Mouse (Mus musculus) cerebellum, adult 18-20 months (tissue): ENCODE results near the gene Zfp12.
"Not testable (repeated sequence)": the region's sequence is repeated elsewhere in the genome, so short reads cannot be mapped to it uniquely, and the experiment has no call there.

Experiments
- DNase-seq, 2 experiments: peaks; one replicate each; pipeline ENCODE4 v3.0.0; 2021

The Zfp12 gene

DNA sequence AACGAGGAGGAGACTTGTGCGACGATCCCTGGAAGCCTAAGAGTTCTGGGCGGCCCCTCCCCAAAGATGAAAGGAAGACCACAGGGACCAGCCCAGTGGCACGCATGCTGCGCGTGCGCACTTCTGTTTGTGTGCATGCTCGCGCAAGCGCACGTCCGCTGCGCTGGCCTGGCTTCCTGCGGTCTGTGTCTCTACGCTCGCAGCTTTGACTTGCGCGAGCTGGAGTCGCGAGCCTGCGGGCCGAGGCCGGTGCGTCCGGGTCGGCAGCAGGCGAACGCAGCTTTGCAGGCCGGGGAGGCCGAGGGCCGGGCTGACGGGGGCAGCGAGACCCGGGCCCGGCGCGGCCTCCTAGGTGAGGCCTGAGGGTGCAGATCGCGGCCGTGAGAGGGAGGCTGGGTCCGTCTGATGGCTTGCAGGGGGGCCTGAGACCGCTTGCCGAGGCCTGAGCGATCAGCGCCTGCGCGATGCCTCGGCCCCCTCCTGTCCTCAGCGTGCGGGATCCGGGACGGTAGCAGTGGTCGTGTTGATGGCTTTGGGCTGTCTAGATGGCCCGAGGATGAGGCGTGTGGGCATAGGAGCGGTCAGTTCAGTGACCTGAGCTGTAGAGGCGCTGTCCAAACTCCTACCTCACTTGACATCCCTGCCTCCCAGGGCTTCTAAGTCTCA lies at the start of gene Zfp12:
Gene Zfp12, plus strand, starts transcription at position 136 of the 666 bp plus-strand sequence.
- DNase-seq: peak; percentile 94 to 96

DNA sequence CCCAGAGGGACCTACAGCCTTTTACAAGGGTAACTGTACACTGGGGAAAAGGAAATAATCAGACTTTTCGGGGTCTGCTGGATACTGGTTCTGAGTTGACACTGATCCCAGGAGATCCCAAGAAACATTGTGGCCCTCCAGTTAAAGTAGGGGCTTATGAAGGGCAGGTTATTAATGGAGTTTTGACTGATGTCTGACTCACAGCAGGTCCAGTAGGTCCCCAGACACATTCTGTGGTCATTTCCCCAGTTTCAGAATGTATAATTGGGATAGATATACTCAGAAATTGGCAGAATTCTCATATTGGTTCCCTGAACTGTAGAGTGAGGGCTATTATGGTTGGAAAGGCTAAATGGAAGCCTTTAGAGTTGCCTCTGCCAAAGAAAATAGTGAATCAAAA lies 46.9 kb upstream of the Zfp12 start:
- DNase-seq: not testable (repeated sequence)

DNA sequence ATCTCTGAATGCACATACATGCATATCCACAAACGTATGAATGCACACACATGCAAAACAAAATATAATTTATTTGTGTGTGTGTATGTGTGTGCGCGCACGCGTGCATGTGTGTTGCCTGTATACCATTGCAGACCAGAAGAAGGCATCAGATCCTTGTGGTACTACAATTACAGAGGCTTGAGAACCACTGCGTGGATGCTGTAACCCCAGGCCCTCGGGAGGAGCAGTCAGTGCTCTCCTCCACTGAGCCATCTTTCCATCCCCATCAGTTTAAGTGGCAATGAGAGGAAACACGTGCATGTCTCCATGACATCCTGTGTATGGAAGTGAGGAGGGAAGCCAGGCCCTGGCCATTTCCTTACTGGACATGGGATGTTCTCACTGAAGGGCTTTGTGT lies 42.2 kb upstream of the Zfp12 start:
- DNase-seq: no peak

DNA sequence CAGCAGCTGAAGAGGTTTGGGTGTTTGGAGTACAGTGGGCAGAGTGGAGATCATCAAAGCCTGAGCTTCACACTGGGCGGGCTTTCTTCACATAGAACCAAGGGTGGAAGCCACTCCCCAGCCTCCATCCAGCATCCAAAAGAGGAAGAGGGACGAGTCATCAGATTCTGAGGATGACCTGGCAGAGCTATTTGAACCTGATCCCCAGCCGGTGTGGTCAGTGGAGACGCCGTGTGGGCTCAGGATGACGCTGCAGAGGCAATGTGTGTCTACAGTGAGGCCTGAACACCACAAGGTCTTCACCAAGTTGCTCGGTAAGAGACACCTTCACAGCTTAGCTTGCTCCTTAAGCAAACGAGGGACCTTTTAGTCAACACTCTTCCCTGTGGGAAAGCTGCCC lies 40.2 kb upstream of the Zfp12 start:
- not testable (repeated sequence) for DNase-seq

DNA sequence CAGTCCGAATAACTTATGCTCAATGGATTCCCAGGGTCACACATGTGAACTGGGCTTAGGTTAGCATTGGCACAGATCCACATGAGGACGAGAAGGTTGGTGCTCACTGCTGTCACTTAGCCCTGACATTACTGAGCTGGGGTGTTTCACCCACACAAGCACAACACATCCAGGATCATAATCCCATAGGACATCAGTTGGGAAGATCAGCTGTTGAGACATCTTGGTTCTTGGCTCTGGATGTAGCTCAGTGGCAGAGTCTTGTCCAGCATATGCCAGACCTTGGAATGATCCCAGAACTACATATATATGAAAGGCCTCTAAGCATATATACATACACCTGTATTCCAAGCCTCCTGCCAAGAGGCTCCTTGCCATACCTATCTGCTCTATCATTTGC lies 39.8 kb upstream of the Zfp12 start:
- no peak for DNase-seq

DNA sequence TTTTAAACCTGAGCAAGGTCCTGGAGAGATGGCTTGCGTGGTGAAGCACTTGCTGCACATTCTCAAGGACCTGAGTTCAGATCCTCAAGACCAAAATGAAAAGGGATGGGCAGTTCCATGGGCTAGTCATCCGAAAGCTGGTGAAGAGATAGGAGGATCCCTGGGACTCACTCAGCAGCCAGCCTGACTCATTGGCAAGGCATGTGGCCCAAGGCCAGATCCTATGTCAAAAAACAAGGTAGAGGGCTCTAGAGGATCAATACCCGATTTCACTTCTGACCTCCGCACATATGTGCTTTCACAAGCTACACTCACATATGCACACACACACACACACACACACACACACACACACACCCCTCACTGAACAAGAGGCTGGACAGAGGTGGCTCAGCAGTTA lies 38.5 kb upstream of the Zfp12 start:
- DNase-seq: no peak

DNA sequence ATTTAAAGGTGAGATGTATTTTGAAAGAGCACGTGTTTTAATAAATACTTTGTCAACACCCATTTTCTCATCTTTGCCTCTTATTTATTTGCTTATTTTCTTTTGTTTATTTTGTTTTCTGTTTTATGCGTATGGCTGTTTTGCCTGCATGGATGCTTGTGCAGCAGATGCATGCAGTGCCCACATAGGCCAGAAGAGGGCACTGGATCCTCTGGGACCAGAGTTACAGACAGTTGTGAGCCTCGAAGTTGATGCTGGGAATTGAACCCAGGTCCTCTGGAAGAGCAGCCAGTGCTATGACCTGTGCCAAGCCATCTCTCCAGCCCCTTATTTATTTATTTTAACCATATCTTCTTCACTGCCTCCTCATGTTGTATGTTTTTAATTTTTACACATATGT lies 29.9 kb upstream of the Zfp12 start:
- DNase-seq: no peak

DNA sequence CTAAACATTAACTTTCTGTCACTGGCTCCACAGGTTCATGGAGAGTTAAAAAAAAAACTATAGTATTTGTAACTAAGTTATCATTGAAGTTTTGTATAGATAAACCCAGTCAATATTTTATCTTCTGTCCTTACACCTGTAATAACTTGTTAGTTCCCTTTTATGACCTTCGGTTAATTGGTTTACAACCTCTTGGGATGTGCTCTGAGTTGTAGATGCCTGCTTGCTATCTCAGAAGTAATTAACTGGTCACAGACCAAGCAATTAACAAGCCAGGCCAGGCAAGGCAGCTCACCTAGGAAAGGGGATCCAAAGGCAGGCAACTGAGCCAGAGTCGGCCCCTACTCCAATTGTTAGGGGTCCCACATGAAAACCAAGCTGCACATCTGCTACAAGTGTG lies 21.1 kb upstream of the Zfp12 start:
- no peak for DNase-seq

DNA sequence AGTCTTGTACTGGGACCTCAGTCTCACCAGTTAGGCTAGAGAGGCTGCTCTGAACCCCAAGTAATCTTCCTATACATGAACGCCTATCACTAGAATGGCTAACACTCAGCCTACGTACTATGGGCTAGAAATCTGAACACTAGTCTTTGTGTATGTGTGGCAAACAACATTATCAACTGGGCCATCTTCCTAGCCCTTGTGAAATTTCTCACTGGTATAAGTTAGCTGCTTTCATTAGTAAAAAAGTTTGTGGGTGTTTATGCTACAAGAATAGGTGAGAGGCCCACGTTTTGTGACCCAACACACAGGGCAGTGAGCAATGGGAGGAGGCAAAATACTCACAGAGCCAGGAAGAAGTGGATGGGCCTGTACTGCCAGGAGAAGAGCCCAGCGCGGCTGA lies 14.0 kb upstream of the Zfp12 start:
- no peak for DNase-seq

DNA sequence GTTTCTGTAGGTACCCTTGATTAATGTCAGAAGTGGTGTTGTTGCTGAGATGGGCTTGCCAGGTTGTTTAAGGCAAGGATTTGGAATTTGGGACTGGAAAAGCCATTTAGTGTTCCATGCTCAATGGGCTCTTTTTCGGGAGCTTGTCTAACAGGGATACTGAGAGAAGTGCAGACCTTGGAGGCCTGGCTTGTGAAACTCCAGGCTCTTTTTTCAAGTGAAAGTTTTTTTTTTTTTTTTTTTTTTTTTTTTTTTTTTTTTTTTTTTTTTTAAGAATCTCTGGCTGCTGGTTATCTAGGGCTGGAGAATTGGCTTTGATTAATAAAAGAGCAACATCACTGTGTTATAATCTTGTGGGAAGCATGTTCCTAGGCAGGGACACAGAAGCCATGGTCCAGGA lies 12.7 kb upstream of the Zfp12 start:
- DNase-seq: no peak

DNA sequence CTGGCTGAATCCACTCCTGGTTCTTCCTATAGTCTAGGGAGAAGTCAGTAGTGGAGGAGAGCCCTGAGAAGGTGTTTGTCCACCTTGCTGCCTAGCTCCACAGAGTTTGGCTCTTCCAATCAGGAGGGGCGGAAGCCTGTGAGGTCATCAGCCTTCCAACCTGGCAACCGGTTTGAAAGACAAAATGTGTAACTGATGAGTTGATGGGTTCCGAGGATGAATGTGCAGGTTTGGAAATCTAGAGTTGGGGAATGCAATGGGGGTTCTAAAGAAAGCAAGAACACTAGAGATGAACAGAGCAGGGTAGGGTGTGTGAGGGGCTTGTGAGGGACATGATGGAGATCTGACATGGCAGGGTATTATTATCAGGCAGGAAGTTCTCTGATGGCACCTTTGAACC lies 8.2 kb upstream of the Zfp12 start, which contains the start of gene Spdye4a:
Gene Spdye4a, minus strand, starts transcription at position 101 of the 400 bp plus-strand sequence.
- no peak for DNase-seq

DNA sequence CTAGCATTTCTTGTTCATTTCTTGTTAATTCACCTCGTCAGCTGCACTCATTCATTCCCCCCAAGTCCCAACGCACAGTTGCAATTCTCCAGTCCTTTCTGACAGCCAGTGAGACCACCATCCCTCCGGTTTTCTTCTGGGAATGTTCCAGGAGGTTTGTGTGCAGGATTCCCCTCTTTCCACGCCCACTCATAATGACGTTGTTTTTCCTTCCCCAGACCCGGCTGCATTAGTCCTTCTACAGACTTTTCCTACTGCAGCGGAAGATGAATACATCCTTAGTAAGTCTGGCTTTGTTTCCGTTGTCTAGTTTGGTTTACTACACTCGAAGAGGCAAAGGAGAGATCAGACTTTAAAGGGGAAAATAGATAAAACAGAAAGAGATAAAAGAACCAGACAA lies 1.1 kb downstream of the Zfp12 start:
- DNase-seq: no peak

DNA sequence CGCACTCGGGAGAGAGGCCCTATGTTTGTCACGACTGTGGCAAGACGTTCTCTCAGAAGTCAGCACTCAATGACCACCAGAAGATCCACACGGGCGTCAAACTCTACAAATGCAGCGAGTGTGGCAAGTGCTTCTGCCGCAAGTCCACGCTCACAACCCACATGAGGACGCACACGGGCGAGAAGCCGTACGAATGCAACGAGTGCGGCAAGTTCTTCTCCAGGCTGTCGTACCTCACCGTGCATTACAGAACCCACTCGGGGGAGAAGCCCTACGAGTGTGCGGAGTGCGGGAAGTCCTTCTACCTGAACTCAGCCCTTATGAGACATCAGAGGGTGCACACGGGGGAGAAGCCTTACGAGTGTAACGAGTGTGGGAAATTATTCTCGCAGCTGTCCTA lies 10.0 kb downstream of the Zfp12 start:
- DNase-seq: no peak

DNA sequence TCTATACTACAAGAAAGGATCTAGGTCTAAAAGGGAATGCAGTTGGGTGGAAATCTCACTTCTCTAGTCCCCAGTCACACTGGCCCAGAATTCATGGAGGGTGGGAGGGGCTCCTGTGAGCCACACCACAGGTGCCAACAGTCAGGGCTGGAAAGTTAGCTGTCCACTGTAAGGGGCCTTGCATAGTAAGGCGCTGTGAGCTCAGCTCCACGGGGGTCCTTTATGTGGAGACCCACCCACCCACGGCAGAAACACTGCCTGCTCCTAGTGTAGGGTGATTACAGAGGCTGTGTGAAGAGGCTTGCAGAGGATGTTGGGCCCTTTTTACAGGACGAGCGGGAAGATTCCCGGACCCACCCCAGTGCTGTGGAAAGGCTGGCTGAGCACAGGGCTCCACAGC lies 17.1 kb downstream of the Zfp12 start:
- no peak for DNase-seq

DNA sequence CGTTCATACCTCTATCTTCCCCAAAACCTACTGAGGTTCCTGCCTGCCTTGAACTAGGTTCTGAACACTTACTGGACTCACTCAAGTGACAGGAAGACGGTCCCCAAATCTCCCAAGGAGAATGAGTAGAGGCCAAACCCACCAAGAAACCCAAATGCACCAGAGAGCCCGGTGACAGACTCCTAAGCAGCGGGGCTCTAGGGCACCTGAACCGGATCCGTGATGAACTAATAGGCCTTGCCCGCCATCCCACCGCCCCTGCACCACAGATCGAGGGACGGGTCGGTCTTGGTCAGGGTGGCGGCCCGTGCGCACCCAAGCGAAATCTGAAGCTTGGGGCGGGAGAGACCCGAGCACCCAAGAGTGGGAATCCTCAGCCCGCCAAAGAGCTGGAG lies 17.8 kb downstream of the Zfp12 start:
- no peak for DNase-seq

DNA sequence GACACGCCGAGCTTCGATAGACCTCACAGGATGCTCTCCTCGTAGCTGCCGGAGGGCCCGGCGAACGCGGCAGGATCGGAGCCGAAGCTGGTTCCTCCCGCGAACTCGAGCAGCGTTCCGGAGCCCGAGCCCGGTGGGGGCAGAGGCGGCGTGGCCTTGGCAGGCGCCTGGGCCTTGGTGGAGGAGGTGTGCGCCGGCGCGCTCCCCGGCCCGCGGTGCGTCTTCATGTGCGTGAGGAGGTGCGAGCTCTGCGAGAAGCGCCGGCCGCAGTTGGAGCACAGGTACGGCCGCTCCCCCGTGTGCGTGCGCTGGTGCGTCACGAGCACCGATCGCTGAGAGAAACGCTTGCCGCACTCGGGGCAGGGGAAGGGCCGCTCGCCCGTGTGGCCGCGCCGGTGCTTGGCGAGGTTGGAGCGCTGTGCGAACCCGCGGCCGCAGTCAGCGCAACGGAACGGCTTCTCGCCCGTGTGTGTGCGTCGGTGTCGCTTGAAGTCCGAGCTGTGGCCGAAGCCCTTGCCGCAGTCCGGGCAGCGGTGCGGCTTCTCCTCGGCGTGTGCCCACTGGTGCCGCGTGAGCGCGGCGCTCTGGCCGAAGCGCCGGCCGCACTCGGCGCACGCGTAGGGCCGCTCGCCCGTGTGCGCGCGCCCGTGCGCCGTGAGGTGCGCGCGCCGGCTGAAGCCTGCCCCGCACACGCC lies 18.4 kb downstream of the Zfp12 start:
- peak; percentile 67 to 80 for DNase-seq

DNA sequence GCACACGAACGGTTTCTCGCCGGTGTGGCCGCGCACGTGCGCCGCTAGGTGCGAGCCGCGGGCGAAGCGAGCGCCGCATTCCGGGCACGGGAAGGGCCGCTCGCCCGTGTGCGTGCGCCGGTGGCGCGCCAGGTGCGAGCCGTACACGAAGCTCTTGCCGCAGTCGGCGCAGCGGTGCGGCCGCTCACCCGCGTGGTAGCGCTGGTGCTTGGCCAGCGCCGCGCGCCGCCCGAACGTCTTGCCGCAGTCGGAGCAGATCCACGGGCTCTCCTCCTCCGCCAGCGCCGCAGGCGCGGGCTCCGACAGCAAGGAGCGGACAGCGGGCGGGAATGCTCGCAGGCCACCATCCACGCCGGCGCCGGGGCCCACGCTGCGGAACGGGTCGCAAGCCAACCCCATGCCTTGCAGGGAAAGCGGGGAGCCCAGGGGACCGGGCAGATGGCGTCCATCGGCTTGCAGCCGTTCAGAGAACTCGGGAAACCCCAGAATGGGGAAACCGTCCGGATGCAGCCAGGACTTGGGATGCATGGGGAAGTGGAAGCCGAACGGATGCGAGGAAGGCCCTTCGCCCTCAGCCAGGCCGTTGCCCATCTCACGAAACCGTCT lies 19.0 kb downstream of the Zfp12 start:
- peak in 1 of 2 experiments; percentile 58 for DNase-seq

DNA sequence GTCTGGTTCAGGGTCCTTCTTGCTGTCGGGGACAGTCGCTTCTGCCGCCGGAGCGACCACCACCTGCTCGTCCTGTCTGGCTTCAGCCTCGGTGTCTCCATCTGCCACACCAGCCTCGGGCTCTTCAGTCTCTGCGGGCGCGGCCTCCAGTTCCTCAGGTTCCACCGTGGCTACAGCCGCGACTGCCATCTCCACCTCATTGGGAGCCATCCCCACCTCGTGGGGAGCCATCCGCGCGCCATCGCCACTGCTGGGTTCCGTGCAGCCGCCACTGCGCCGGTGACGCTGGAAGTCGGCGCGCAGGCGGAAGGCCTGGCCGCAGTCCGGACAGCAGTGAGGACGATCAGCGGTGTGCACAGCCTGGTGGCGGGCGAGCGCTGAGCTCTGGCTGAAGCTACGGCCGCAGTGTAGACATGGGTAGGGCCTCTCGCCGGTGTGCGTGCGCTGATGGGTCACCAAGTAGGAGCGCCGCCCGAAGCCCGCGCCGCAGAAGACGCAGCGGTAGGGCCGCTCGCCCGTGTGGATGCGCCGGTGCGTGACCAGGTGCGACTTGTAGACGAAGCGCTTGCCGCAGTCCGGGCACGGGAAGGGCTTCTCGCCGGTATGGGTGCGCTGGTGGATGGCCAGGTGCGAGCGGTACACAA lies 19.6 kb downstream of the Zfp12 start:
- DNase-seq: peak; percentile 48 to 65

DNA sequence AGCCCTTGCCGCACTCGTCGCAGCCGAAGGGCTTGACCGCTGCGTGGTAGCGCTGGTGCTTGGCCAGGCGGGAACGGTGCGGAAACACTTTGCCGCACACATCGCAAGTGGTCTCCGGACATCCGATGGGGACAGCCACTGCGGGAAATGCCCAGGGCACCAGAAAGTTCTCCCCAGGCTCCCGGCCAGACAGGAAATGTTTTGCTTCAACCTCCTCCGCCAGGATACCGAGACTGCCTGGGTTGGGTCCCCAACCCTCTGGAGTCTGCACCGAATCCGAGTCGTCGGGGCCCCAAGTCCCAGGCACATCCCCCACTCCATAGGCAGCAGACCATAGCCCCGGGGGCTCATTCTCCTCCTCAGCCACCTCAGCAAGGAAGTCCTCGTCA lies 20.2 kb downstream of the Zfp12 start:
- DNase-seq: no peak

DNA sequence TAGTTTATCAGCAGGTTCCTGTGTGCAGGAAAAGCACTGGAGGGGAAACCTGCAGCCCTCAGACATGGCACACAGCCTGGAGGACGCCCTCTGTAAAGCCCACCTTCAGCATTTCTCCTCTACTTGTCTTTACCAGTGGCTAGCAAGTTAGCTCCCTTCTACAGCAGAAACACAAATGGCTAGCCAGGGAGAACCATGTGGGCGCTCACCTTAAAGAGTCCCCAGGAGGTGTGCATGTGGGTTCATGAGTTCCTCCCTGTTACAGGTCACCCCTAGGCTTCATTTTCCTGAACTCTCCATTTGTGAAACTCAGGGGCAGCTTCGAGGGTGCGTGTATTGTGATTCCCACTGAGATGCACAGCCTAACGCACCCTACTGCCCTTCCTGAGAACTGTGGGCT lies 20.8 kb downstream of the Zfp12 start:
- no peak for DNase-seq

DNA sequence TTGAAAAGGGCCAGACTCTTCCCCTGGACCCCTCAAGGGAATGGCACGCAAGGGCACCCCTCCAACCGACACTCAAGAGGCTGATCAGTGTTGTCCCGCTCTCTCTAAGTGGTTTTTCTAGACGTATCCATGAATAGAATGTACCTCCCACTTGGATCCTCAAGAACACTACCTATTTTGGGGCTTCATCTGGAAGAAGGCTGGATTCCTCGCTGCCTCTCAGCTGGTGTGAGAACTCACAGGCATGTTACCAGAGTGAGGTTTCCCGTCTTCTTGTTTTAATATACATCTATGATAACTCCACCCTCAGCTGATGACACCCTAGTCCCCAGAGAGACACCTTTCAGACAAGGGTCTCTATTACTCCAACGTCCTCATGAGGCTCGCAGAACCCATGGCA lies 26.7 kb downstream of the Zfp12 start:
- no peak for DNase-seq

DNA sequence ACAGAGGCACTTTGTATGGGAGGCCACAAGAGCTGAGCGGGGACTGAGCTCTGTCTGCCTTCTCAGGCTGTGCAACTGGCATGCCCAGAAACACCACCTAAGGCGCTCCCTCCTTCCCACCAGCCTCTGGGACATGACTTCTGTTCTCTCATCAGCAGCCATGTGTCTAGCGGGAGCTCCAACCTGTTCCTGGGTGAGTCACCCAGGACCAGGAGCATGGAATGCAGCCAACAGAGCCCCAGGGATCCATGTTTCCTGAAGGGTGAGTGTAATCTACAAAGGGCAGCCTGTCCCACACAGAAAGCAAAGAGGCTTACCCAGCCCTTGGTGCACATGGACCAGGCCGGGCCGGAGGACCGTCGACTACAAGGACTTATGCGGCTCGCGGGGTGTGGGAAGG lies 29.7 kb downstream of the Zfp12 start:
- DNase-seq: peak; percentile 24 to 30

DNA sequence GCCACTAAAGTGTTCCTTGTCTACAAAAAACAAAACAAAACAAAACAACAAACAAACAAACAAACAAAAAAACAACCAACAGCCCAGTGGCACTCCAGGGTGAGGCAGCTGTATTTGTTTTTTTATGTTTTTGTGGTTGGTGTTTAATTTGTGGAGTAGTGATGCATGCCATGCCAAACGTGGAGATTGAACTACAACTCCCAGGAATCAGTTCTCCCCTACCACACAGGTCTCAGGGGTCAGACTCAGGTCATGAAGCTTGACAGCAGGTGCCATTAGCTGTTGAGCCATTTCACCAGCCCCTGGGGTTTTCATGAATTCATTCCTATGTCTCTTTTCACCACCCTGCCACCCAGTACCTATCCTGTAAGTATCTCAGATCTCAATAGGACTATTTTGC lies 30.4 kb downstream of the Zfp12 start:
- DNase-seq: no peak

DNA sequence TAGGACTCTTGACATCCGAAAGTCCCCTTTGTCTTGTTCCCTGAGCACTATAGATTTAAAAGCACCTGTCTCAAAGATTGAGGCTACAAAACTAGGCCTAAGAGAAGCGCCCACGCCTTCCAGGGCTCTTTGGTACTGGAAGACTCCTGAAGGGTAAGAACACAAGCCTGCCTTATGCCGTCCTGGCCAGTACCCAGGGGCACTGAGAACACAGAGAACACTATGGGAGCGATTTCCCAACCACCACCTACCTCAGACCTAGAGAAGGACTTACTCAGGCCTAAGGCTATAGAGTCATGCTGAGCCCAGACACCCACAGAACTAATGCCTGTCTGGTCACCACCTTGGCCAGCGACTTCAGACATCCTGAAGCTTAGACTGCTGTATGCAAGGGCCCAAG lies 31.8 kb downstream of the Zfp12 start:
- DNase-seq: no peak
